Mouse (Mus musculus) megakaryocyte, embryonic 14.5 days (primary cell): ENCODE results near the gene Scrn2.

ENCODE experiments used
- FLI1 ChIP-seq: IDR thresholded peaks from 2 replicates; pipeline ENCODE4 v1.6.1; 2012; ENCODE audit warnings: low read length, inconsistent platforms, mixed read lengths
- GATA1 ChIP-seq: IDR thresholded peaks from 3 replicates; pipeline ENCODE4 v1.6.1; 2012; ENCODE audit warnings: mixed read lengths, low read length, inconsistent platforms, borderline replicate concordance

- TF ChIP-seq GATA1 (no peak; the same call in 2 of the 3 replicates), FLI1 (no peak)
Measured at GRCm38 (mm10) chr11:96992722-96993311, 36.9 kb upstream of the Scrn2 start.
